Mouse (Mus musculus) adrenal gland, postnatal 4 days (tissue): ENCODE measurements at regions not wholly inside any gene's neighbourhood (a gene's known extent, or its start where the extent isn't known, plus 50 kb on each side); places are given as distances from the start of the nearest gene placed in this dataset.

Experiments used
- DNase-seq, 2 experiments: peaks; one replicate each; pipeline ENCODE4 v3.0.0; 2021 to 2022; ENCODE audit warnings: low spot score in 2 of 2, mixed read lengths in 2 of 2

- DNase-seq, result no peak
Observed at GRCm38 (mm10) chr12:112435295-112436110, 53.7 kb upstream of the A530016L24Rik start.

- DNase-seq, result no peak
Observed at GRCm38 (mm10) chr12:112437046-112437445, 52.2 kb upstream of the A530016L24Rik start.

GRCm38 (mm10) chr12:112438206-112438605, 51.0 kb upstream of the A530016L24Rik start:
- no peak for DNase-seq
